8 mouse cellular contexts compared by ENCODE assay signal in genomic region chr7:123124299-123124716, GRCm38 (mm10). TPM values are rescaled to one million over a fixed set of nuclear protein-coding genes. Genes with fewer than 3 reads are reported as not detected.
DNase-seq lines count a peak whose midpoint lies in the region; ATAC-seq and TF ChIP-seq lines count a peak whose summit lies in the region.

No protein-coding gene starts in this region.

- WGBS in heart, embryonic 16.5 days: 0% methylated on average over 45 of the region's 45 CpGs
- WGBS in limb, embryonic 12.5 days: under 1% methylated on average over 36 of the region's 45 CpGs
- WGBS in olfactory bulb, adult 2 months: under 1% methylated on average over 39 of the region's 45 CpGs

- peak overlapping the region; percentile 95 for H3K4me3 ChIP-seq in heart, embryonic 16.5 days (ENCODE audit: low read length)
- peak overlapping the region; percentile 82 to 93 for H3K4me3 ChIP-seq in MEL (ENCODE audit: control insufficient read depth in 1 of 2, insufficient read depth in 1 of 2, low read depth in 2 of 2, low read length in 2 of 2)
- H3K4me3 ChIP-seq in limb, embryonic 12.5 days (replicated peaks): peak overlapping the region; percentile 99
- peak overlapping the region; percentile 93 for H3K4me3 ChIP-seq in olfactory bulb, adult 2 months (ENCODE audit: insufficient read depth, low read depth, low read length)

- peak; percentile 67 for ATAC-seq in heart, embryonic 16.5 days (replicated peaks; ENCODE audit: extremely low read depth, insufficient read depth, low FRiP score)
- peak; percentile 31; the same call in 1 of the 2 replicates for ATAC-seq in erythroblast, adult 5-6 weeks (replicated peaks; ENCODE audit: low FRiP score, poor library complexity, severe bottlenecking)
- peak; percentile 77 for ATAC-seq in limb, embryonic 12.5 days (ENCODE audit: insufficient number of reproducible peaks, insufficient read depth, low FRiP score, low TSS enrichment, low read depth)

- peak overlapping the region; percentile 69 for H3K4me2 ChIP-seq in heart, embryonic 16.5 days (ENCODE audit: low read depth, low read length)
- H3K4me2 ChIP-seq in limb, embryonic 12.5 days: peak overlapping the region; percentile 58

- TF ChIP-seq RAD21 in MEL (IDR thresholded peaks at IDR 0.05; ENCODE audit: low read depth, low read length): no peak

- H3K79me2 ChIP-seq in MEL (ENCODE audit: control insufficient read depth, insufficient read depth, low read length, poor library complexity): peaks cover 33% of the 10 kb centered on the region

- no peaks in the 10 kb centered on the region for H3K9me3 ChIP-seq in heart, embryonic 16.5 days (replicated peaks; ENCODE audit: control insufficient read depth, low read length)
- H3K9me3 ChIP-seq in MEL (replicated peaks; ENCODE audit: insufficient read depth, low read length): no peaks in the 10 kb centered on the region
- H3K9me3 ChIP-seq in limb, embryonic 12.5 days: no peaks in the 10 kb centered on the region

- TF ChIP-seq POLR2A in MEL (IDR thresholded peaks at IDR 0.05; ENCODE audit: control insufficient read depth in 1 of 2, insufficient read depth in 1 of 2, low read depth in 1 of 2, low read length in 2 of 2, poor library complexity in 1 of 2): no peak; a peak in 1 of 4 replicates
- no peak for TF ChIP-seq POLR2A in olfactory bulb, adult 2 months (IDR thresholded peaks at IDR 0.05; ENCODE audit: insufficient read depth, low read depth, low read length)

- no peak for TF ChIP-seq CTCF in MEL (IDR thresholded peaks at IDR 0.05 in 2 of 3, conservative IDR thresholded peaks at IDR 0.05 in 1 of 3; ENCODE audit: control insufficient read depth in 1 of 3, insufficient read depth in 1 of 3, low read depth in 2 of 3, low read length in 3 of 3, poor library complexity in 1 of 3, severe bottlenecking in 1 of 3)
- no peak for TF ChIP-seq CTCF in olfactory bulb, adult 2 months (IDR thresholded peaks at IDR 0.05; ENCODE audit: insufficient read depth, low read depth, low read length)

- DNase-seq in heart, adult 8-10 months (ENCODE audit: low spot score): no peak
- peak; percentile 23 for DNase-seq in MEL (ENCODE audit: low read depth, low spot score)
- no peak for DNase-seq in spleen, postnatal 4 days (ENCODE audit: low spot score in 2 of 2)
- DNase-seq in layer of hippocampus, postnatal 10 days (ENCODE audit: low spot score in 2 of 2): no peak

- peak overlapping the region; percentile 94 for H3K27ac ChIP-seq in heart, embryonic 16.5 days (ENCODE audit: low read length)
- peak overlapping the region; percentile 80 for H3K27ac ChIP-seq in MEL (ENCODE audit: control insufficient read depth, low read depth, low read length)
- H3K27ac ChIP-seq in limb, embryonic 12.5 days: peak overlapping the region; percentile 98
- H3K27ac ChIP-seq in olfactory bulb, adult 2 months (ENCODE audit: insufficient read depth, low read depth, low read length): peak overlapping the region; percentile 96

- H3K9ac ChIP-seq in heart, embryonic 16.5 days (ENCODE audit: low read length): peak overlapping the region; percentile 99
- peak overlapping the region; percentile 93 for H3K9ac ChIP-seq in MEL (ENCODE audit: control insufficient read depth, low read depth, low read length, poor library complexity, severe bottlenecking)
- H3K9ac ChIP-seq in limb, embryonic 12.5 days (replicated peaks): peak overlapping the region; percentile 97

- H3K36me3 ChIP-seq in heart, embryonic 16.5 days (ENCODE audit: control insufficient read depth, insufficient read depth): peaks cover 7% of the 10 kb centered on the region; the same call in 1 of the 2 replicates
- peaks cover 8 to 30% of the 10 kb centered on the region in 2 experiments; a peak in 3 of 4 replicates for H3K36me3 ChIP-seq in MEL (ENCODE audit: control insufficient read depth in 1 of 2, insufficient read depth in 2 of 2, low read length in 2 of 2)
- peaks cover 17% of the 10 kb centered on the region for H3K36me3 ChIP-seq in limb, embryonic 12.5 days

- H3K4me1 ChIP-seq in heart, embryonic 16.5 days (ENCODE audit: control insufficient read depth, insufficient read depth, low read length): peaks cover 32% of the 10 kb centered on the region
- H3K4me1 ChIP-seq in MEL (ENCODE audit: control insufficient read depth in 1 of 2, insufficient read depth in 2 of 2, low read length in 2 of 2): peaks cover 0 to 13% of the 10 kb centered on the region in 2 experiments; a peak in 2 of 4 replicates
- H3K4me1 ChIP-seq in limb, embryonic 12.5 days (replicated peaks): peaks cover 17% of the 10 kb centered on the region; the same call in 1 of the 2 replicates
- H3K4me1 ChIP-seq in olfactory bulb, adult 2 months (ENCODE audit: control insufficient read depth, insufficient read depth, low read length): peaks cover under 1% of the 10 kb centered on the region; the same call in 1 of the 2 replicates

- H3K27me3 ChIP-seq in heart, embryonic 16.5 days (ENCODE audit: control insufficient read depth, insufficient read depth, low read length): no peaks in the 10 kb centered on the region
- H3K27me3 ChIP-seq in MEL (ENCODE audit: control insufficient read depth in 1 of 2, insufficient read depth in 2 of 2, low read length in 2 of 2): no peaks in the 10 kb centered on the region
- no peaks in the 10 kb centered on the region for H3K27me3 ChIP-seq in limb, embryonic 12.5 days

- no peak for TF ChIP-seq EP300 in MEL (IDR thresholded peaks at IDR 0.05; ENCODE audit: low read depth in 1 of 2, low read length in 2 of 2)

TF ChIP-seq in MEL, 35 proteins besides CTCF, POLR2A, EP300 and RAD21:
- TF ChIP-seq E2F4 (IDR thresholded peaks at IDR 0.05; ENCODE audit: borderline replicate concordance, low read depth, low read length) (no peak), CHD1 (IDR thresholded peaks at IDR 0.05; ENCODE audit: low read depth, low read length) (no peak), HCFC1 (IDR thresholded peaks at IDR 0.05; ENCODE audit: low read depth, low read length) (no peak), KAT2A (conservative IDR thresholded peaks at IDR 0.05; ENCODE audit: low read depth, low read length) (no peak), POLR2AphosphoS2 (IDR thresholded peaks at IDR 0.05; ENCODE audit: low read length) (no peak), GABPA (IDR thresholded peaks at IDR 0.05; ENCODE audit: low read depth, low read length) (no peak), UBTF (IDR thresholded peaks at IDR 0.05; ENCODE audit: borderline replicate concordance, insufficient read depth, low read depth, low read length) (no peak), USF2 (IDR thresholded peaks at IDR 0.05; ENCODE audit: borderline replicate concordance in 1 of 2, insufficient read depth in 1 of 2, low read depth in 1 of 2, low read length in 2 of 2) (no peak), NRF1 (IDR thresholded peaks at IDR 0.05; ENCODE audit: insufficient read depth, low read depth, low read length, poor library complexity, severe bottlenecking) (0 out of 2 replicates have a peak, but pooled peaks have one; percentile 5), ZNF384 (IDR thresholded peaks at IDR 0.05; ENCODE audit: low read depth, low read length) (peak; percentile 71), CHD2 (IDR thresholded peaks at IDR 0.05; ENCODE audit: low read length) (no peak)
TF ChIP-seq in MEL: peak in this region for 2.

RNA-seq across cellular contexts. Expression of gene Tnrc6a, which starts 0.6 kb away (rescaled TPM):
- 25.1 and 33.2 TPM in 2 replicates for polyA plus RNA-seq in heart, embryonic 16.5 days (2015; fragmentation: Nextera tagmentation; extraction: Ambion mirVana)
- 10 to 100 TPM; 27.3 to 36.6 (median 30.5) TPM for total RNA-seq in heart, adult 8-10 months (2022)
- 15.3 and 18.1 TPM in 2 replicates for total RNA-seq in MEL (2012; rRNA removed)
- polyA plus RNA-seq in MEL (2012; ENCODE audit: insufficient read depth in 1 of 2, insufficient read length in 2 of 2, low read depth in 1 of 2, low replicate concordance in 2 of 2, missing spikeins in 1 of 2): 10 to 100 TPM in 1 of 2 experiments, not detected in 1; 34.5 TPM
- 5.4 and 13.6 TPM in 2 replicates for total RNA-seq in erythroblast, adult 5-6 weeks (2015; ENCODE audit: low replicate concordance)
- total RNA-seq in erythroblast, adult 5-6 weeks (2017; ENCODE audit: low replicate concordance): 12.1 and 15.5 TPM in 2 replicates
- 81.0 and 83.7 TPM in 2 replicates for polyA plus RNA-seq in limb, embryonic 12.5 days (2016; fragmentation: Nextera tagmentation; extraction: Ambion mirVana)
- polyA plus RNA-seq in olfactory bulb, adult 2 months (2012; ENCODE audit: insufficient read depth, insufficient read length, low replicate concordance, missing spikeins): 45.8 and 189 TPM in 2 replicates
- total RNA-seq in layer of hippocampus, postnatal 10 days (2021): 10 to 100 TPM; 58.4 to 58.8 TPM
